Mouse (Mus musculus) C2C12 (cell line): ENCODE measurements around the gene Gm1604a.
"Not testable (repeated sequence)": the region's sequence is repeated elsewhere in the genome, so short reads cannot be mapped to it uniquely, and the experiment has no call there.

ENCODE experiments used
- CTCF ChIP-seq: IDR thresholded peaks from one replicate; pipeline ENCODE4 v1.5.1; 2011; ENCODE audit not compliant: control insufficient read depth, insufficient read depth, insufficient read length
- MAX ChIP-seq: IDR thresholded peaks from one replicate; pipeline ENCODE4 v1.6.1; 2011; ENCODE audit warnings: mild to moderate bottlenecking, control low read depth
- MYOG ChIP-seq: IDR thresholded peaks from one replicate; pipeline ENCODE4 v1.6.1; 2011; ENCODE audit not compliant: control insufficient read depth, insufficient read length; ENCODE audit errors: extremely low read depth
- USF1 ChIP-seq: IDR thresholded peaks from one replicate; pipeline ENCODE4 v1.6.1; 2011; ENCODE audit warnings: low read depth, mild to moderate bottlenecking, control low read depth, moderate library complexity

DNA sequence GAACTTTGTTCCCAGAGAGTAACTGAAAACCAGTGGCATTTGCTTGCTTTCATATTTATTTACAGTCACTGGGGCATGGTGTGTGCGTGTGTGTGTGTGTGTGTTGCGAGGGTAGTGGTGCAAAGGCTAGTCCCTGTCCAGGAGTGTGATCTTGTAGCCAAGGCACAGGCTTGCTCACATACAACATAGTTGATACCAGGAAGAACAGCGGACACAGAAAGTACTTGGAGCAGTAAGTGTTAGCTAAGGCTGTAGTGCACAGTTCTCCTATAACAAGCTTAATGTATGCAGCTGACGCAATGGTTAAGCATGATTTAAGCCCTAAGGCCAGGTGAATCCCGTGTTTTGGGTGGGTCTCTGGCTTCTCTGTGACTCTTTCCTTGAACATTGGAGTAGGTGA lies 46.0 kb upstream of the Gm1604a start:
- not testable (repeated sequence) for TF ChIP-seq CTCF, MYOG, USF1, MAX
